Mouse (Mus musculus) heart, adult 2 months (tissue): ENCODE data around the gene Pla2g4b.

Source experiments
- CTCF ChIP-seq: fragments of 200-600 bp; IDR thresholded peaks from 2 replicates; pipeline ENCODE4 v1.8.1; 2022; ENCODE audit warnings: antibody characterized with exemption, mild to moderate bottlenecking, moderate library complexity
- POLR2A ChIP-seq: fragments of 200-500 bp; IDR thresholded peaks from 2 replicates; pipeline ENCODE4 v1.6.1; 2011; ENCODE audit warnings: mild to moderate bottlenecking, low read depth, low read length, control low read depth; ENCODE audit not compliant: insufficient read depth

GRCm38 (mm10) chr2:120065243-120065642 is 32.0 kb downstream of the Pla2g4b start:
- TF ChIP-seq CTCF (no peak), POLR2A (no peak)
